Mouse (Mus musculus) bone marrow macrophage, adult 2 months (primary cell): ENCODE measurements at regions not wholly inside any gene's neighbourhood (a gene's known extent, or its start where the extent isn't known, plus 50 kb on each side); places are given as distances from the start of the nearest gene placed in this dataset.

Source experiments
- CTCF ChIP-seq: IDR thresholded peaks from 2 replicates; pipeline ENCODE4 v1.5.1; 2012; ENCODE audit warnings: low read depth, mild to moderate bottlenecking, low read length, moderate library complexity
- POLR2A ChIP-seq: IDR thresholded peaks from 2 replicates; pipeline ENCODE4 v1.6.1; 2012; ENCODE audit warnings: mild to moderate bottlenecking, low read depth, low read length, borderline replicate concordance

DNA sequence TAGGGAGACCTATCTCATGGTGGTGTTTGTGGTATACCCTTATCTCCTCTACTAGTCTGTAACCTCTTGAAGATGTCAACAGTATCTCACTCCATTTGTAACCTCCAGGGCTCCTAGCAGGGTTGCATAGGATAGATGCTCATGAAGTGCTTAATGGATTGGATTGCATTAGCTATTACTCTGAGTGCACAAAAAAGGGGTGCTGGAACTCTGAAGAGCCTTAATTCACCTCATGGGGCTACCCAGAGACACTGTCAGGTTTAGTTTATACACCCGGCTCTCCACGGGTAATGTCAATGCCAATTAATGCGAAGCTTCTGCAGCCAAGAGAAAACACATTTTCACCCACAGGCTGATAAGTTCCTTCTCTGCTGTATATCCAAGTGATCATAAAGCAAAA, 364.3 kb upstream of the Tmpo start:
- TF ChIP-seq CTCF (no peak), POLR2A (no peak)
